Mouse (Mus musculus) heart, postnatal 0 days (tissue): ENCODE results near the gene Lrtm1. TPM values are rescaled to one million over a fixed set of nuclear protein-coding genes. Genes with fewer than 3 reads are reported as not detected.

ENCODE experiments used
- ATAC-seq: fragments of 200-750 bp; cut with Nextera tagmentation; 2 replicates; pipeline ENCODE4 v1.8.0; 2017; ENCODE audit warnings: low read depth, moderate number of reproducible peaks, moderate library complexity; ENCODE audit not compliant: insufficient read depth
- DNase-seq: peaks from one replicate; pipeline ENCODE4 v3.0.0-alpha.2; 2016; ENCODE audit warnings: low spot score
- H3K27ac ChIP-seq: fragments of 300-500 bp; sonication (generic); 2 replicates; pipeline ENCODE4 v1.5.1; 2014; ENCODE audit warnings: low read depth, mild to moderate bottlenecking
- H3K27me3 ChIP-seq: fragments of 300-500 bp; sonication (generic); 2 replicates; pipeline ENCODE4 v1.6.1; 2014; ENCODE audit warnings: low read length, mixed read lengths; ENCODE audit not compliant: control insufficient read depth, insufficient read depth
- H3K36me3 ChIP-seq: fragments of 300-500 bp; sonication (generic); replicated peaks from 2 replicates; pipeline ENCODE4 v1.6.1; 2014; ENCODE audit warnings: low read length, mixed read lengths; ENCODE audit not compliant: control insufficient read depth, insufficient read depth
- H3K4me1 ChIP-seq: fragments of 300-500 bp; sonication (generic); 2 replicates; pipeline ENCODE4 v1.6.1; 2014; ENCODE audit warnings: antibody characterized with exemption; ENCODE audit not compliant: control insufficient read depth, insufficient read depth
- H3K4me2 ChIP-seq: fragments of 300-500 bp; sonication (generic); 2 replicates; pipeline ENCODE4 v1.6.1; 2014; ENCODE audit warnings: low read depth, mild to moderate bottlenecking, low read length, moderate library complexity
- H3K4me3 ChIP-seq: fragments of 300-500 bp; sonication (generic); 2 replicates; pipeline ENCODE4 v1.5.1; 2014; ENCODE audit warnings: low read depth, low read length
- H3K9ac ChIP-seq: fragments of 300-500 bp; sonication (generic); replicated peaks from 2 replicates; pipeline ENCODE4 v1.6.1; 2014; ENCODE audit warnings: low read depth, low read length, mixed read lengths
- H3K9me3 ChIP-seq: fragments of 300-500 bp; sonication (generic); replicated peaks from 2 replicates; pipeline ENCODE4 v1.6.1; 2016; ENCODE audit warnings: low read length; ENCODE audit not compliant: control insufficient read depth
- CTCF ChIP-seq: IDR thresholded peaks from 2 replicates; pipeline ENCODE4 v1.5.1; 2016; ENCODE audit warnings: antibody characterized with exemption, control low read depth, low read depth
- EP300 ChIP-seq: IDR thresholded peaks from 2 replicates; pipeline ENCODE4 v1.6.1; 2016; ENCODE audit warnings: antibody characterized with exemption, low read depth
- WGBS: fragments of 180-500 bp; shearing (Covaris S2); extraction: QIAGEN DNeasy Blood & Tissue Kit; methylation state at CpG from one replicate; pipeline ENCODE4 v1.1.7; 2014; 5-methylcytosine and 5-hydroxymethylcytosine counted together
- polyA plus RNA-seq: library from polyadenylated mRNA; unstranded; fragments of >200 nt; fragmentation: Nextera tagmentation; extraction: Ambion mirVana; gene quantifications from 2 replicates; pipeline ENCODE4 v1.2.1, GENCODE M21; 2015
- total RNA-seq: library from RNA; depleted of rRNA; stranded (reverse); fragments of >200 nt; gene quantifications from 2 replicates; pipeline ENCODE4 v1.2.3, GENCODE M21; 2014; ENCODE audit warnings: low replicate concordance

Lrtm1 gene
- total and polyA plus RNA-seq, 2 experiments from 2014 or later = 4.2 to 4.8 TPM

DNA sequence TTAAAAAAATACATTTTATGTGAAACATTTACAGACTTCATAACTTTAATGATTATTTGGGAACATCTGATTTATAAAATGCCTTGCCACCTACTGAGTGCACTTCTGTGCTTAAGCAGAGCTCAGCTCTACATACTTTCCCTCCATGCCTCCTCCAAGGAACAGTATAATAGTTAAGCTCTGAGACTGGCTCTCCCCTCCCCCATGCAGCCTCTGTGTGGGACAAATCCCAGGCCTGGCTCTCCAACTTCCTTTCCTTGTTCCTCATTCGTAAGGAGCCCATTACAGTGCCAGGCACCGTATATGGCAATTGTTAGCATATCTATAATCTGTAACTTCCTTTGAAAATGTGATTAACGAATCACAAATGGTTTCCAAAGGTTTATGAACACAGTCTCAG lies 59.4 kb downstream of the Lrtm1 start:
- WGBS = 62% methylated on average over 3 of the region's 3 CpGs
- no peaks in the 10 kb centered on the region for H3K9me3 ChIP-seq
- no peak overlapping the region for H3K4me3 ChIP-seq
- no peak for DNase-seq
- peaks cover 6% of the 10 kb centered on the region; the same call in 1 of the 2 replicates for H3K27me3 ChIP-seq
- H3K9ac ChIP-seq = no peak overlapping the region
- no peak for ATAC-seq
- no peak overlapping the region for H3K4me2 ChIP-seq
- no peaks in the 10 kb centered on the region for H3K4me1 ChIP-seq
- TF ChIP-seq EP300 = no peak
- TF ChIP-seq CTCF = no peak
- no peak overlapping the region for H3K27ac ChIP-seq
- H3K36me3 ChIP-seq = no peaks in the 10 kb centered on the region

DNA sequence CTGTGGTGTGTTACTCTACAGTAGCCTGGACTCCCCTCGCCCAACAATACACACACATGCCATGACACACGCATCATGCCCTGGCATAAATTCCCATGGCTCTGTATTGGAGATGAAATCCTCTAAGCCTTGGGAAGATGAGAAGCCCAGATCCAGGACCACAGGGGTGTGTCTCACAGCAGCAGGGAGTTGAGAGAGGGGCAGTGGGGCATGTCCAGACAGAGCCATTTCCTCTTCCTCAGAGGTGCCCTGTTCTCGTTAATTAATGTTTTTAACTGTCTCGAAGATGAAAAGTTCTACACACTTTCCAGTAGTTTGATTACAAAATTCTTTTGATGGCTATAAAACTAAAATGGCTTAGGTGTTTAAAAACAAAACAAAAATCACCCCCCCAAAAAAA lies 62.2 kb downstream of the Lrtm1 start:
- Histone ChIP-seq H3K27me3 (peaks cover 5% of the 10 kb centered on the region; the same call in 1 of the 2 replicates), H3K4me2 (no peak overlapping the region), H3K36me3 (no peaks in the 10 kb centered on the region), H3K4me1 (no peaks in the 10 kb centered on the region), H3K9me3 (no peaks in the 10 kb centered on the region), H3K4me3 (no peak overlapping the region), H3K9ac (no peak overlapping the region), H3K27ac (no peak overlapping the region)
- 81% methylated on average over 4 of the region's 4 CpGs for WGBS
- ATAC-seq (no peak), DNase-seq (no peak)
- TF ChIP-seq EP300 (no peak), CTCF (no peak)

DNA sequence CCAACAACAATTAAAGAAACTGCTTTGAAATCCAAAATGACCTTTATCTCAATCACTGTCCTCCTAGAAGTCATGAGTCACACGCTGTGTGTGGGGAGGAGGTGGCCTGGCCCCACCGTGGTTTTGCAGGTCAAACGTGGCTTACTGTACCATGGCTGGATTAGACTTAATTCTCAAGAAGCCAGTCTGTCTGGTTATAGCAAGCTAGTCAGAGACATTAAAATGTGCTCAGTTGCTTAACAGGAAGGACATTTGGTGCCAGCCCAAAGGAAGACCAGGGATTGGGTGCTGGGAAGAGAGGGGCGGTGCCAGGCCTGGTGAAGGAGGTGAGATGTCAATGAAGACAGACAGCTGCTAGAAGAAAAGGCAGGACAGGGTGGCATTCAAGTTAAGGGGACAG lies 62.6 kb downstream of the Lrtm1 start:
- no peak overlapping the region for H3K9ac ChIP-seq
- no peak for TF ChIP-seq CTCF
- TF ChIP-seq EP300 = no peak
- H3K27ac ChIP-seq = no peak overlapping the region
- 72% methylated on average over 4 of the region's 4 CpGs for WGBS
- H3K9me3 ChIP-seq = no peaks in the 10 kb centered on the region
- H3K27me3 ChIP-seq = peaks cover 5% of the 10 kb centered on the region; the same call in 1 of the 2 replicates
- no peaks in the 10 kb centered on the region for H3K4me1 ChIP-seq
- no peak overlapping the region for H3K4me3 ChIP-seq
- no peak overlapping the region for H3K4me2 ChIP-seq
- H3K36me3 ChIP-seq = no peaks in the 10 kb centered on the region
- no peak for DNase-seq
- ATAC-seq = no peak

DNA sequence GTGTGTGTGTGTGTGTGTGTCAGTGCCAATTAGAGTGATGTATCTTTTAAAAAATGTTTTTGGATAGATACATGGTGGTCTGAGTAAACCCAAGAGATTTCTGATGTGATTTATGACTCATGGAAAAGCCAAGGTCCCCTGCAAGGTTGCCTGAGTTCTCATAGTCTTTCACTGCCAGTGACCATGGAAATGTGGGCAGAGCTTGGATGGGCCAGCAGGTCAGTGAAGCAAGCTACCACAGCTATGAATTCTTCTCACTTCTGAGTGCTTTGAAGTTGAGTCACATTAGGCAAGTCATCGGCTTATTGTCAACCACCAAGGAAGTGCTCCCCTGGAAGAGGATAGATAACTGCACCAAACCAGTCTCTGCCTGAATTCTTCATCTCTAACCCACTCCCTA lies 64.2 kb downstream of the Lrtm1 start:
- no peak overlapping the region for H3K27ac ChIP-seq
- no peaks in the 10 kb centered on the region for H3K36me3 ChIP-seq
- no peaks in the 10 kb centered on the region for H3K4me1 ChIP-seq
- H3K27me3 ChIP-seq = 0 out of 2 replicates have a peak, but pooled peaks cover 4% of the 10 kb centered on the region
- no peaks in the 10 kb centered on the region for H3K9me3 ChIP-seq
- 90% methylated on average over 1 of the region's 1 CpGs for WGBS
- H3K4me3 ChIP-seq = no peak overlapping the region
- TF ChIP-seq CTCF = no peak
- no peak for TF ChIP-seq EP300
- DNase-seq (no peak), ATAC-seq (no peak)
- H3K9ac ChIP-seq = no peak overlapping the region
- H3K4me2 ChIP-seq = no peak overlapping the region
